Mouse (Mus musculus) spleen, embryonic (tissue): ENCODE data around the gene Gm6525.

Source experiments
- CTCF ChIA-PET: fragments of 350-600 bp; sonication (Branson Sonifier 250); formaldehyde crosslinking; loops from one replicate; lab custom pipeline; 2022; lab: Charles Lee

Gene Gm6525

GRCm38 (mm10) chr3:84168943-84169342 is 5.0 kb upstream of the Gm6525 start:
- CTCF ChIA-PET = no interaction called here

DNA sequence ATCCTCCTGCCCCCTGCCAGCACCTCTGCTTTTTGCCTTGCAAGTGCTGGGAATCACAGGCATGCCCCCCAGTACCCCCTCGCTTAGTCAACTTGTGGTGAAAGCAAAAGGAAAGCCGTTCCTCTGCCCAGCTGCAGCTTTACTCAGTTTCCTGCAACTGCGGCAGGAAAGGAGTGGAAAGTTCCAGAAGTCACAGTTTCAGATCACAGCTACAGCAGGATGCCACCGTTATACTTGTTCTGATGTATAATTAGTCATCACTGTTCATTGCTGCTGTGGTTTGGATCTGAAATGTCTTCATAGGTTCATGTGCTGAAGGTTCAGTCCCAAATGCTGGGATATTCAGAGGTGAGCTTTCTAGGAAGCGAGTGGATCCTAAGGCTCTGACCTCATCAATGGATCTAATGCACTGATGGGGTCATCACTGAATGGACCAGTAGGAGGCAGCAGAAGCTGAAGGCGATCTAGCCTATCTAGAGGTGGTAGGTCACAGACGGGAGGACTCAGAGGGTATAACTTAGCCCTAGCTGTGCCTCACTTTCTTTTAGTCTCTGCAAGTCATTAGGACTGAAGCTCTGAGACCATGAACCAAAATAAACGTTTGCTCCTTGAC is 4.4 kb upstream of the Gm6525 start:
- CTCF ChIA-PET = interaction anchor here (0.9 kb wide), 1 partner anchor 144 kb away, joined by 3 read pairs; no protein-coding TSS in a partner anchor

GRCm38 (mm10) chr3:84172406-84172805 is 1.5 kb upstream of the Gm6525 start:
- CTCF ChIA-PET = interaction anchor here (0.7 kb wide), 1 partner anchor 166 kb away, joined by 5 read pairs; no protein-coding TSS in a partner anchor

- CTCF ChIA-PET = interaction anchor here (0.6 to 0.7 kb wide), 2 partner anchors 46 to 84 kb away, joined by 5 to 9 read pairs; no protein-coding TSS in a partner anchor
These were observed 1.7 kb downstream of the Gm6525 start for GRCm38 (mm10) chr3:84175337-84176315.

DNA sequence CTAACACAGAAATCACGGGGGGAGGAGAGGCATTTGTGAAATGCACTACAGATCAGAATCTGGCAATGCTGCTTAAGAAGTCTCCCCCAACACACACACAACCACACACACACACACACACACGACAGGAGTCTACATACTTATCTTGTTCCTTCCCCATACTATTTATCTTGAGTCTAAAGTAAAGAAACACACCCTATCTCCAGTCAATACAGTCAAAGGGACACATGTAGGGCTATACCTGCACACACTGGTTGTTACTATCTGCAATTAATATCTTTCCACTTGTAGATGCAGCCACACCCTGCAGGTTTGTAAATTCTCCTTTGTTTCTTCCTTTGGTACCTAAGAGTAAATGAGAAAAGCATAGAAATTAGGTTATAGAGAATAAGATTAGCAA is 3.9 kb downstream of the Gm6525 start:
- CTCF ChIA-PET = no interaction called here

- CTCF ChIA-PET = no interaction called here
These were observed 6.4 kb downstream of the Gm6525 start for GRCm38 (mm10) chr3:84180304-84180703.

- CTCF ChIA-PET = no interaction called here
These were observed 7.2 kb downstream of the Gm6525 start for GRCm38 (mm10) chr3:84181102-84181501.

DNA sequence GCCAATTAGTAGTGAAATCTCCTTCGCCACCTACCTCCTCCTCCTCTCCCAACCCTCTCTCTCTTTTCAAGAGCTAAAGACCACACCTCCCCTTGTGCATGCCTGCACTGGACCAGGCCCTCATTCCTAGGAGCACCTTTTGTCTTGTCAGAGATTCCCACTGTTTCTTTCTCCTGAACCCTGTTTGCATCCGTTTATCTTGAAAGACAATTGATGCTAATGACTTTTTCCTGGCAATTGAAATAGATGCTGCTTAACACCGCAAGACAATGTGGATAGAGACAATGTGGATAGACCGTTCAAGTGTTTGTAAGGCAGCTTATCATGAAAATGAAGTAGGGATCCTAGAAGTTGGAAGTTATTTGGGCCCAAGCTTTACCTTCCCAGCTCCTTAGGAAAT is 7.8 kb downstream of the Gm6525 start:
- CTCF ChIA-PET = no interaction called here

DNA sequence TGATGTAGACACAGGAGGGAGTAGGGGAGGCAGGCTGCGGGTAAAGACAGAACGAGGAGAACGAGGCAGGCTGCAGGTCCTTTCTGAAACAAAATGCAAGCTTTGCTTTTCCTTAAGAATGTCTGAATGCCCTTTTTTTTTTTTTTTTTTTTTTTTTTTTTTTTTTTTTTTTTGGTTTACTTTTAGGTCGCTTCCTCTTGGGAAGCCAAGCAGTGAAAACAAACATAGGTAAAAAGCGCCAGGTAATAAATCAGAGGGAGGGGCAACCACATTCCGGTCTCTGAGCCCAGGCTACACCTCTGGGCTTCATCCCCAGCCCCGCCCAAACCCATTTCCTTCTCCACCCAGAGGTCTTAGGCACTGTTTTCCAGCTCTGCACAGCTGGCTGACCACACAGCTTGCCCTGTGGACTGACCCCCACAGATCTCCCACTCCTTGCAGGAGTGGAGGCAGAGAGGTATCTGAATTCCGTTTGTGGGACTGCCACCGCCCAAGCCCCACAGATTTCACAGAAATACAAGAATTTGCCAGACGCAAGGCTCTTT is 15.8 kb downstream of the Gm6525 start:
- CTCF ChIA-PET = interaction anchor here (0.6 kb wide), 1 partner anchor 52 kb away, joined by 4 read pairs; no protein-coding TSS in a partner anchor

DNA sequence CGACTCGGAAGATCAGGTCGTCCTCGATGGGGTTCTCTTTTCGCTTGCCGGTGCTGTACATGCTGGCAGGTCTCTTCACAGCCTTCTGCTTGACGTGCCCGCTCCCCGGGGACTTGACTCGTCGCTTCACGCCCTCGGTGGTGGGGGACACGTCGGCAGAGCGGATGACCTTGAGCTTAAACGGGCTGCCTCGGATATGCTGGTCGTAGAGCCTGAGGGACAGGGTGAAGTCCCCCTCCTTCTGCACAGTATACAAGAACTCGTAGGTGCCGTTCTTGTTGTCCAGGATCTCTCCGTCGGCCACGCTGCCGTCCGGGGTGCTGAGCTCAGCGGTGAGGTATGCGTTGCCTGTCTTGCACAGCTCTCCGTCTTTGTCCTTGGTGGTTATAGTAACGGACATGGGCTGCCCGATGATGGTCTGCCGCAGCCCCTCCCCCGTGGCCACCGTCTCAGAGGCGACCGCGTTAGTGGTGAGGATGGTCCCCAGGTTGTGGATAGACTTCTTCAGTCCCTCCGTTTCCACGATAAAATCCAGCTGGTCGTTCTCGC is 16.7 kb downstream of the Gm6525 start:
- CTCF ChIA-PET = interaction anchor here (0.7 kb wide), 1 partner anchor 244 kb away, joined by 10 read pairs; no protein-coding TSS in a partner anchor

DNA sequence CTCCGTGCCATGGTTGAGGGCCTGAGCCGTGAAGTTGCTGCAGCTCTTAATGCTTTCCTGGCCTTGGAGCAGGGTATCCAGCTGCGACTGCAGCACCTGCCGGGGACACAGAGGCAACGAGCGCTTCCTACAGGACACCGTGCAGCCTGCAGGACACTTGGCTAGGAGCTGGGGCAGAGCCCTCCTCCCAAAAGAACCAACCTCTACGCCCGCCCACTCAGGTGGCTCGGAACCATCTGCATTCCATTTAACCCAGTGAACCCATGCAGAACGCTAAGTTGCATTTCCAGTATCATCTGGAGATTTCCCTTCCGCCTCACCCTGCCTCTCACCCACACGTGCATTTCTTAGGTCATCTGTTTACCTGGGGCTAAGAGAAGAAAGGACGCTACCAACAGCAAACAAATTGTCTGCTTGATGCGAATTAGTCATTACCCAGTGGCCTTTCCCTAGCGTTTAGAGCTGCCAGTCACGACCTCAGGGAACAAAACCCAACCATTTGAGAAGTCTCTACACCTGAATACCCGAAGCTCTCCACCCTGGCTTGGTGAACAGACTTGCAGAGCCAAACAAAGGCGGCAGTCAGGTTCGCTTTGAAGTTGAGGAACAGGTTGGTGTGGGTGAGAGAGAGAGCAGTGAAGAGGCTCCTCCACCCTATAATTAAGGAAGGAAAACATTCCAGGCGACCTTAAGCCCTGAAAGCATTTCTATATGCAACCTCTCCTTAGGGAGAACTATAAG is 17.4 kb downstream of the Gm6525 start:
- CTCF ChIA-PET = no interaction called here

DNA sequence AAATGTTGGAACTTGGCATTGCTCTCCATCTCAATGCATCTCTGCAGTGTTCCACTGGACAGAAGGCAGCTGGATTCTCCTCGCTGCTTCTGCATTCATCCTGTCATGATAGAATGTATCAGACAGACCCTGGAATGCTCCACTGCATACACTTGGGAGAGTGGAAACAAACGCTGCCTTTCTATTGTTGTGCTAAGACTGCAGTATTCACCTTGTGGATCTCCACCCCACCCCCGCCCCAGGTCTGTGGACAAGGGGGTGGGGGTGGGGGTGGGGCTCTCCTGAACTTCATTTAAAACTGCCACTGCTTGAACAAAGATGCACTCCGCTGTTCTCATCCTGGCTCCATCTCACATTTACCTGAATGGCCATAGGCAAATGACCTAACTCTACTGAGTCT is 20.0 kb downstream of the Gm6525 start:
- CTCF ChIA-PET = no interaction called here

DNA sequence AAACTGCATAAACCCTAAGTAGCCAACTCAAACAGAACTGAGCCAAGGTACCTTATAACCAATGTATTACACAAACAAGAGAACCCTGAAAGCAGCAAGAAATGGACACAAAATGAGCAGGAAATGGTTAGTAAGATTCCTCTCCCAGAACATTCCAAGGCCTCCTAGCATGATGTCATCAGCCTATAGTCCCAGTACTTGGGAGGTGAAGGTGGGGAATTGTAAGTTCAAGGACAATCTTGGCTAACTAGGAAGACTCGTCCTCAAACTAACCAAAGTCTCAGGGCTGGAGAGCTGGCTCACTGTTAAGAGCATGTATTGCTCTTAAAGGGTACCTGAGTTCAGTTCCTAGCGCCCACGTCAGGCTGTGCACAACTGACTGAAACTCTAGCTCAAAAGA is 24.3 kb downstream of the Gm6525 start:
- CTCF ChIA-PET = no interaction called here

DNA sequence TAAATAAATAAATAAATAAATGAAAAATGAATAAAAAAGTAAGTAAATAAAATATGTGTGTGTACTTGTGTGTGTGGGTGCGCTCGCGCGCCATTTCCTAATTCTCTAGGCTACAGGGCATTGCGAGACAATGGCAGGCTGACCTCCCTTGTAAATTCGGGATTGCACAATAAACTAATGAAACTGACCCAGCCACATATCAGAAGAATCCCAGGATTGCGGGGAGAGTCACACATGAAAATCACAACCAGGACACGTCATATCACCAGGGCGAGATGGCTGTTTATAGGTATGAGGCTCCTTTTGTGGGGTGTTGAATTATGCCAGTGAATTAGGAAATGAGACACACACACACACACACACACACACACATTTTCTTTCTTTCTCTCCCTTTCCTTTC is 25.6 kb downstream of the Gm6525 start:
- CTCF ChIA-PET = no interaction called here

DNA sequence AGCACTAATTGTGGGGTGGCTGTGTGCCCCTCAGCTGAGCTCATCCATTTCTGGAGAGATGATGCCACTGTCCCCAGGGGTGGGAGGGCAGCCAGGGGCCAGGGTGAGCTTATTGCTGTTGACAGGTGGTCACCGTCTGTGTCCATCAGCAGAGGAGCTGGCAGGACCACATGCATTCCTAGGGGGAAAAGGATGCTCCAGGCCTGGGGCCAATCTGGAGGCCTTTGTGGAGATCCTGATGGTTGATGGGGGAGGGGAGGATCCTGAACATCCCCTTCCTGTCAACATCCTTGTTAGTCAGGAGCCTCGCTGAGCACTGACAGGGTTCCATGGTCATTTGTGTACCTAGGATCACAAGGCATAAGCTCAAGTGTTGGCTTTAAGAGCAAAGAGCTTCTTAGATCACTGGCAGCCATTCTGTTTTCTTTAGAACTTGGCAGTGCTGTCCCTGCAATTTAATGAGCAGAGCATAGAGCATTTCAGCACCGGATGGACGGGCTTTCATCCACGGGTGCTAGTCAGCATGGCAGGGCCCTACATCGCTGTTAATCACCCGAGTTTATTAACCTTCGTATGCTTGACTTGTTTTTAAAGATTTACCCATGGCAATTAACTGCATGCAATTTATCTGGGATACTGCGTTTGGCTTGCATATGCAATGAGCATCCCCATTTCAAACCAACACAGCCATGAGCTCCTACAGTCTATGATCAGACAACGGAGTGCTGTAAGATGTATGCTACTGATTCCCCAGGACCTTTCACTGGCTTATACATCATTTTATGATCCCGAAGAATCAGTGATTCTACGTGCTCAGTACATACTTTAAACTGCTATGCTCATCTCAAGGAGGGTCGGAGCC is 26.9 kb downstream of the Gm6525 start:
- CTCF ChIA-PET = no interaction called here

DNA sequence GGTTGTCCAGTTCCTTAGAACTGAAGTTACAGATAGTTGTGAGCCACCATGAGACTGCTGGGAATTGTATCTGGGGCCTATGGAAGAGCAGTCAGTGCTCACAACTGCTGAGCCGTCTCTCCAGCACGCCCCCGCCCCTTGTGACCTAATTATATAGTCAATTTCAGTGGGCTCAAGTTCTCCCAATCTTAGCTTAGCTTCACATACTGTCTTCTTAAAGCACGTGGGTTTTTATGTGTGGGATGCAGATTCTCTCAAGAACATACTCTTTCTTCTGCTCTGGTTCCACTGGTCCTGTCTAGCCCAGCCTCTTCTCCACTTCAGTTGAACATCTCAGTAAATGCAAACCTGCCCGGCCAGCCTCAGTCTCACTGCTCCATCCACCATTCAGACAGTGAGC is 30.7 kb downstream of the Gm6525 start:
- CTCF ChIA-PET = no interaction called here

DNA sequence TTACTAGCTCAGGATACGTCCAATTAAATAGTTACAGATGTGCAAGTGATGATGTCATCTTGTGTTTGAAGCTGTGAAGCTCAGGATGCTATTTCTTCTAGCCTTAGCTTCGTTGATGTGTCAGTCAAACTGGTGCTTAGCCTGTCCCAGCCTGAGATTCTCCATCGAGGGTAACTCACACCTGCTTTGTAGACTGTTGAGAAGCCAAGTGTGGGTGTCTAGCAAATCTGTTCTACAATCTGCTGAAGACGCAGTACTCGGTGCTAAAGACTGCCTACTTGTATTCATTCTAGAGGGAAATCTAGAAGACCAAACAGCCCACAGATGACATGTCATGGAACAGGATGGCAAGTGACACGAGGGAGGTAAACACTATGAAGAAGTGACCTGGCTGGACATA is 31.7 kb downstream of the Gm6525 start:
- CTCF ChIA-PET = no interaction called here

DNA sequence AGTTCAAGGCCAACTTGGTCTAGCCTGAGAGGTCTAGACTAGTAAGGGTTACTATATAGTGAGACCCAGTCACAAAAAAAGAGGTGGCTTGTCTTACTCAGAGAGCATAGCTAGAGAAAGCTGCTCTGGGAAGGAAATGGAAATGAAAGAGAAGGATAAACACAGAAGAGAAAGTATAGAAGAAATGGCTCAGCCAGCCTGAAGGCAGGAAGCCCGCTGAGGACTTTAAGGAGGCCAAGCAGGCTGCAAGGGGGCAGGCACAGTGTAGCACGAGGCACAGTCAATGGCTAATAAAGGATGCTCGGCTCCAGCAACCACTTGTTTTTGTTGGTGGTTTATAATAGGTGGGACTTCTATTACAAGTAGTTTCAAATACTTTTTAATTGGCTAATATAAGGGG is 32.2 kb downstream of the Gm6525 start:
- CTCF ChIA-PET = no interaction called here

DNA sequence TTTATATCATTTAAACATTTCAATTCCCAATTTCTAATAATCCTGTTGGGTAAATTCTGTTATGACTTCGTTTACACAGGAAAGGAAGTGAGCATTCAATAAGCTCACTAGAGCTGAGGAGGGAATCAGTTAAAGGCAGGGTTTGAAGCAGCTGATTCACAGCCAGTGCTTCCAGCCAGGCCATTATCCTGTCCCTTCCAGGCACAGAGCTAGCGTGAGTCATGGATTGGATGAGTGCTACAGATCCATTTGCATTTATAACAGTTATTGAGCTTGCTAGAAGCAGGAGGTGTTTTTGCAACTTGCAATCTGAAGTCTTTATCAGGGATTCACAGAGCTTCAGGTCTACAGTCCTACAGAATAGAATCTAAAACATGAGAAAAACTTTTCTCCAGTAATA is 33.5 kb downstream of the Gm6525 start:
- CTCF ChIA-PET = interaction anchor here (0.6 kb wide), 1 partner anchor 37 kb away, joined by 3 read pairs; no protein-coding TSS in a partner anchor

DNA sequence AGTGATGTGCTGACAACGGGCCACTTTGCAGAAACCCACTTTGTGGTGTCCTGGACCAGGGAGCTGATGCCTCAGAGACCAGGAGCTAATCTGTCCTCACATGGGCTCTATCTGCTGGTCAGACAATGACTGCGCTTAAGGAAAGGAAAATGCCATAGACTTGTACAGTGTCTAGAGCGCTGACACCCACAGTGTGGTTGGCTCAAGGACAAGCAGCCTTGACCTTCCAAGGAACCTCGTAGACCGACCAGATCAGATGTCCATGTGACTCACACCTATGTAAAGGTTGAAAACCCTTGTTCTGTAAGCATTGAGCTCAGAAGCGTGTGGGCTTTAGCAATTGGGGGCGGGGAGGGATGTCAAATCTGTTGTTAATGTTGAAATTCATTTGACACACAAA is 34.6 kb downstream of the Gm6525 start:
- CTCF ChIA-PET = no interaction called here
